Mouse (Mus musculus): Measurements from ENCODE around the gene Fam3c. TPM values are rescaled to one million over a fixed set of nuclear protein-coding genes. Genes with fewer than 3 reads are reported as not detected.

The Fam3c gene
- polyA plus RNA-seq, 1 experiment, result 19.4 TPM

GRCm38 (mm10) chr6:22258784-22259183 is 97.3 kb downstream of the Fam3c start:
- Histone ChIP-seq H3K79me2 (ENCODE audit: control insufficient read depth, insufficient read depth) (no peaks in the 10 kb centered on the region), H3K4me3 (no peak overlapping the region), H3K4me2 (ENCODE audit: low read depth) (no peak overlapping the region), H3ac (ENCODE audit: control insufficient read depth, insufficient read length) (no peak overlapping the region), H3K27me3 (ENCODE audit: control insufficient read depth, insufficient read depth, insufficient read length) (no peaks in the 10 kb centered on the region), H3K36me3 (ENCODE audit: control insufficient read depth, insufficient read depth) (no peaks in the 10 kb centered on the region)
- no peak for TF ChIP-seq CEBPB (IDR thresholded peaks at IDR 0.05; ENCODE audit: insufficient read depth, poor library complexity, severe bottlenecking)
- TF ChIP-seq REST (IDR thresholded peaks at IDR 0.05; ENCODE audit: insufficient read depth, insufficient read length), result no peak
- no peak for TF ChIP-seq TCF12 (IDR thresholded peaks at IDR 0.05; ENCODE audit: insufficient read depth, poor library complexity, severe bottlenecking)
- no peak for TF ChIP-seq SRF (IDR thresholded peaks at IDR 0.05; ENCODE audit: control insufficient read depth, insufficient read length, low read depth)

Other genes with a start within 250 kb of the Fam3c start
- not detected for gene Wnt16, start 68.0 kb downstream of the Fam3c start, polyA plus RNA-seq (2012; fragmentation: generic; extraction: Trizol)